Mouse (Mus musculus): ENCODE measurements around the gene Nploc4. TPM values are rescaled to one million over a fixed set of nuclear protein-coding genes. Genes with fewer than 3 reads are reported as not detected.
A peak's percentile ranks its signal among the peaks of the same experiment; 100 is the strongest.
"Not testable (repeated sequence)": the region's sequence is repeated elsewhere in the genome, so short reads cannot be mapped to it uniquely, and the experiment has no call there.

The Nploc4 gene
- polyA plus RNA-seq, 1 experiment = 66.9 TPM

DNA sequence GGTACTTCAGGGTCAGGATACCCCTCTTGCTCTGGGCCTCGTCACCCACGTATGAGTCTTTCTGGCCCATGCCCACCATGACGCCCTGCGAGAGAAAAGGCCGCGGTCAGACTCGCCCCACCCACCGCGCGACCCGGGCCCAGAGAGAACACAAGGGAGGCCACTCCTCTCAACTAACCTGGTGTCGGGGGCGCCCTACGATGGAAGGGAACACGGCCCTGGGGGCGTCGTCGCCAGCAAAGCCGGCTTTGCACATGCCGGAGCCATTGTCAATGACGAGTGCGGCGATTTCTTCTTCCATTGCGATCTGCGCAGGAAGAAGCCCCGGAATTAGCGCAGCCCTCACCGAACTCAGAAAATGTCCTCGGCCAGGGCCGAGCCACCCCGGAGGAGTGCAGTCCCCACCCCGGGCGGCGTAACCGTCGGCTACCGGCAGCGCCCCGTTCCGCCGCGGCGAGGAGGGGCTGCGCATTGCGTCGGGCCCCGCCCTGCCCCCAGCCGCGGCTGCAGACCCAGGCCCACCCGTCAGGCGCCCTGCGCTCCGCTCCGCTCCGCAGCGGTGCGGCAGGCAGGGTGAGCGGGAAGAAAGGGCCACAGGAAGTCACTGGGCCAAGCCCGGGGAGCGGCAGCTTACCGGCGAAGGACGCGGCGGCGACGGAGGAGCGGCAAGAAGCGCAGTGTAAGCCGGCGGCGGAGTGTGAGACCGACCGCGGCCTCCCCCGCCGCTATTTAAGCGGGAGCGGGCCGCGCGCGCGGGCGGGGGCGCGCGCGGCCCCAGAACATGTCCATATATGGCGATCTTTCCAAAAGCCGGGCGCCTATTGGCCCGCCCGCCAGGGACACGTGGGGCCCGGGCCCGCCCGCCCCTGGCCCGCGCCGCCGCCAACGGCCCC lies 89.5 kb downstream of the Nploc4 start, which contains the start of gene Actg1:
Gene Actg1 (minus strand): TSS at position 752 of the 893 bp plus-strand sequence.
- TF ChIP-seq POLR2A (IDR thresholded peaks at IDR 0.05; ENCODE audit: insufficient read depth, low read length) (peak; percentile 60), CTCF (IDR thresholded peaks at IDR 0.05; ENCODE audit: low read depth, low read length) (no peak)

DNA sequence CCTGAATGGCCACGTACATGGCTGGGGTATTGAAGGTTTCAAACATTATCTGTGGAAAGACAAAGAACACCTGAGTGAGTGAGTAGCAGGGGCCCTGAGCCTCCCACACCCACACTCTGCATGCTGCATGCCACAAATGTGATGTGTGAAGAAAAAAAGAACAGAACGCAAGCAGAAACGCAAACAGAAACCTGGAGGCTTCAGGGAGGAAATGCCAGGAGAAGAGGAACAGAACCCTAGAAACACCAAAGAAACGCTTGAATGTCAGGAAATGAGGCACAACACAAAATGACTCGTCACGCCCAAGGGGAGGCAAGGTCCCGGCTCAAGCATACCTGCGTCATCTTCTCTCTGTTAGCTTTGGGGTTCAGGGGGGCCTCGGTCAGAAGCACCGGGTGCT lies 90.2 kb downstream of the Nploc4 start:
- TF ChIP-seq POLR2A (IDR thresholded peaks at IDR 0.05; ENCODE audit: insufficient read depth, low read length) (no peak), CTCF (IDR thresholded peaks at IDR 0.05; ENCODE audit: low read depth, low read length) (no peak), EP300 (IDR thresholded peaks at IDR 0.05; ENCODE audit: insufficient read depth, low read depth, low read length) (no peak)
- no peaks in the 10 kb centered on the region for H3K27me3 ChIP-seq (ENCODE audit: control insufficient read depth, insufficient read depth, low read length, poor library complexity, severe bottlenecking)
- H3K4me1 ChIP-seq (ENCODE audit: control insufficient read depth, insufficient read depth, low read length) = peaks cover 2% of the 10 kb centered on the region
- peak overlapping the region; percentile 99 for H3K9ac ChIP-seq (ENCODE audit: low read depth, poor library complexity, severe bottlenecking)
- peaks cover 21% of the 10 kb centered on the region for H3K36me3 ChIP-seq (ENCODE audit: control insufficient read depth, insufficient read depth, low read length, poor library complexity, severe bottlenecking)
- H3K4me3 ChIP-seq (ENCODE audit: low read depth, low read length) = peak overlapping the region; percentile 93
- H3K9me3 ChIP-seq (replicated peaks; ENCODE audit: control insufficient read depth, insufficient read depth, low read length, poor library complexity, severe bottlenecking) = no peaks in the 10 kb centered on the region
- no peak overlapping the region for H3K27ac ChIP-seq (ENCODE audit: insufficient read depth, low read length)

More for the DNA sequence above, 89.5 kb downstream of the Nploc4 start, which contains the start of gene Actg1:
- Histone ChIP-seq H3K27me3 (ENCODE audit: control insufficient read depth, insufficient read depth, low read length, poor library complexity, severe bottlenecking) (no peaks in the 10 kb centered on the region), H3K9ac (ENCODE audit: low read depth, poor library complexity, severe bottlenecking) (peak within 1 kb of the TSS; percentile 99), H3K4me1 (ENCODE audit: control insufficient read depth, insufficient read depth, low read length) (peaks cover 2% of the 10 kb centered on the region), H3K9me3 (replicated peaks; ENCODE audit: control insufficient read depth, insufficient read depth, low read length, poor library complexity, severe bottlenecking) (no peaks in the 10 kb centered on the region), H3K36me3 (ENCODE audit: control insufficient read depth, insufficient read depth, low read length, poor library complexity, severe bottlenecking) (peaks cover 21% of the 10 kb centered on the region), H3K27ac (ENCODE audit: insufficient read depth, low read length) (peak within 1 kb of the TSS; percentile 85), H3K4me3 (ENCODE audit: low read depth, low read length) (peak within 1 kb of the TSS; percentile 93)

DNA sequence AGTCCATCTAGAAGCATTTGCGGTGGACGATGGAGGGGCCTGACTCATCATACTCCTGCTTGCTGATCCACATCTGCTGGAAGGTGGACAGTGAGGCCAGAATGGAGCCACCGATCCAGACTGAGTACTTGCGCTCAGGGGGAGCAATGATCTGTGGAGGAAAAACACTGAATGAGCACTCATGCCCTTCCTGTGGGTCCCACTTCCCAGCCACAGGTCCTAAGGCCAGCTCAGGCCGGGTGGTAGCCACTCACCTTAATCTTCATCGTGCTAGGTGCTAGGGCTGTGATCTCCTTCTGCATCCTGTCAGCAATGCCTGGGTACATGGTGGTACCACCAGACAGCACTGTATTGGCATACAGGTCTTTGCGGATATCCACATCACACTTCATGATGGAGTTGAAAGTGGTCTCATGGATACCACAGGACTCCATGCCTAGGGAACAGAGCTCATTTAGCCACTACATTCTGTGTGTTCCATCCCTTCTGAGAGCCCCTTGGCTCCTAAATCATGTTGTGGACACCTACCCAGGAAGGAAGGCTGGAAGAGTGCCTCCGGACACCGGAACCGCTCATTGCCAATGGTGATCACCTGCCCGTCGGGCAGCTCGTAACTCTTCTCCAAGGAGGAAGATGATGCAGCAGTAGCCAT lies 91.0 kb downstream of the Nploc4 start:
- H3K27me3 ChIP-seq (ENCODE audit: control insufficient read depth, insufficient read depth, low read length, poor library complexity, severe bottlenecking); H3K27ac ChIP-seq (ENCODE audit: insufficient read depth, low read length); H3K4me1 ChIP-seq (ENCODE audit: control insufficient read depth, insufficient read depth, low read length); H3K9me3 ChIP-seq (replicated peaks; ENCODE audit: control insufficient read depth, insufficient read depth, low read length, poor library complexity, severe bottlenecking); H3K9ac ChIP-seq (ENCODE audit: low read depth, poor library complexity, severe bottlenecking): not testable (repeated sequence)
- H3K4me3 ChIP-seq (ENCODE audit: low read depth, low read length) = peak overlapping the region; percentile 32
- H3K36me3 ChIP-seq (ENCODE audit: control insufficient read depth, insufficient read depth, low read length, poor library complexity, severe bottlenecking) = peaks cover 21% of the 10 kb centered on the region

DNA sequence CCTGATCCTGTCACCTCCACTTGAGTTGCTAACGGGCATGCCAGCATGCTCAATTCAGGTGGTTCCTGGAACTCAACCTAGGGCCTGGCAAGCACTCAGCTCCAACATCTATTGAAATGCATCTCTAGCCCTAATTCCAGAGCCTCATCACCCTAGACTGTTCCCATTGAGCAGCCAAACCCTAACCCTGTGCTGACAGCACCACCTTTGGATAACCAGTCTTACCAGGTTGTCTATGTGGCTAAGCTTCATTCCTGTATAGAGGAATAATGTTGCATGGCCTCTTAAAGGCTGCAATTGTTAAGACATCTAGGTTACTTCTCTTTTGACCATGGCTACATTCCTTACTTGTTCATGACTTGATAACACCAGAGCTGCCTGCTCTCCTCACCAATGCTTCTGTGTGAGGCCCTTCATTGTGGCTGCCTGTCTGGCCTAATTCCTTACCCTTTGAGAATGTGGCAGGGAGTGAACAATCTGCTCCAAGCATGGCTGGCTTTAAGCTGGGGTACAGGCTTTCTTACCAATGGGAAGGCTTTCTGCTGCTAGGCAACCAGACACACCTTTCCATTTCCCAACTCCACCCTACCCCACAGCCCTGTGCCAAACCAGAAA lies 92.3 kb downstream of the Nploc4 start:
- Histone ChIP-seq H3K4me3 (ENCODE audit: low read depth, low read length) (no peak overlapping the region), H3K9me3 (replicated peaks; ENCODE audit: control insufficient read depth, insufficient read depth, low read length, poor library complexity, severe bottlenecking) (no peaks in the 10 kb centered on the region), H3K9ac (ENCODE audit: low read depth, poor library complexity, severe bottlenecking) (no peak overlapping the region), H3K27me3 (ENCODE audit: control insufficient read depth, insufficient read depth, low read length, poor library complexity, severe bottlenecking) (no peaks in the 10 kb centered on the region), H3K36me3 (ENCODE audit: control insufficient read depth, insufficient read depth, low read length, poor library complexity, severe bottlenecking) (peaks cover 21% of the 10 kb centered on the region), H3K4me1 (ENCODE audit: control insufficient read depth, insufficient read depth, low read length) (no peaks in the 10 kb centered on the region), H3K27ac (ENCODE audit: insufficient read depth, low read length) (peak overlapping the region; percentile 26; the same call in 1 of the 2 replicates)
- TF ChIP-seq POLR2A (IDR thresholded peaks at IDR 0.05; ENCODE audit: insufficient read depth, low read length) = no peak
- TF ChIP-seq CTCF (IDR thresholded peaks at IDR 0.05; ENCODE audit: low read depth, low read length) = no peak
- TF ChIP-seq EP300 (IDR thresholded peaks at IDR 0.05; ENCODE audit: insufficient read depth, low read depth, low read length) = no peak

DNA sequence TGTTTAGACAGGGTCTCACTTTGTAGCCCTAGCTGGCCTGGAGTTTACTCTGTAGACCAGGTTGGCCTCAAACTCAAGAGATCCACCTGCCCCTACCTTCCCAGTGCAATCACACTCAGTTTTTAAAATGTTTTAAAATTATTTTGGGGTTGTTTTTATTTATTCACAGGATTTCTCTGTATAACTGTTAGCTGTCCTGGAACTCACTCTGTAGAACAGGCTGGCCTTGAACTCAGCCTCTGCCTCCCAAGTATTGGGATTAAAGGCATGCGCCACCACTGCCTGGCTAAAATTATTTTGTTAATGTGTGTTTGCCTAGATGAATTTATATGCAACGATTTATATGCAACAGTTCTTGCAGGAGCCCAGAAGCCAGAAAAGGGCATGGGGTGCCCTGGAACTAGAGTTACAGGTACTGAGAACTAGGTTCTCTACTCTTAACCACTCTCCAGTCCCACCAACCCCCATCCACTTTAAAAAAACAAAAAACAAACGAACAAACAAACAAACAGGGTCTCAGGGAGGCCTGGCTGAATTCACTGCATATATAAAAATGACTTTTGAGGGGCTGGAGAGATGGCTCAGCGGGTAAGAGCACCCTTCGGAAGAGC lies 93.1 kb downstream of the Nploc4 start:
- Histone ChIP-seq H3K27me3 (ENCODE audit: control insufficient read depth, insufficient read depth, low read length, poor library complexity, severe bottlenecking) (no peaks in the 10 kb centered on the region), H3K4me1 (ENCODE audit: control insufficient read depth, insufficient read depth, low read length) (no peaks in the 10 kb centered on the region), H3K36me3 (ENCODE audit: control insufficient read depth, insufficient read depth, low read length, poor library complexity, severe bottlenecking) (peaks cover 21% of the 10 kb centered on the region), H3K27ac (ENCODE audit: insufficient read depth, low read length) (no peak overlapping the region), H3K9ac (ENCODE audit: low read depth, poor library complexity, severe bottlenecking) (no peak overlapping the region), H3K4me3 (ENCODE audit: low read depth, low read length) (no peak overlapping the region), H3K9me3 (replicated peaks; ENCODE audit: control insufficient read depth, insufficient read depth, low read length, poor library complexity, severe bottlenecking) (no peaks in the 10 kb centered on the region)
- TF ChIP-seq CTCF (IDR thresholded peaks at IDR 0.05; ENCODE audit: low read depth, low read length) = no peak
- TF ChIP-seq POLR2A (IDR thresholded peaks at IDR 0.05; ENCODE audit: insufficient read depth, low read length) = no peak
- no peak for TF ChIP-seq EP300 (IDR thresholded peaks at IDR 0.05; ENCODE audit: insufficient read depth, low read depth, low read length)
